Mouse (Mus musculus) left cerebral cortex, adult 8-10 months (tissue): ENCODE measurements around the gene Clec4b2. TPM values are rescaled to one million over a fixed set of nuclear protein-coding genes. Genes with fewer than 3 reads are reported as not detected.

Experiments used
- total RNA-seq, 4 experiments: library from RNA; stranded (reverse); gene quantifications; 2 replicates each; pipeline ENCODE4 v1.2.4; 2022

Gene Clec4b2
- total RNA-seq, 4 experiments from 2014 or later: not detected

Other genes starting within 250 kb of the Clec4b2 start
- 1 to 10 TPM; 1.1 to 2.9 (median 1.5) TPM for gene Clec4a3, start 220.4 kb upstream of the Clec4b2 start, total RNA-seq
- not detected for gene Clec4a4, start 182.5 kb upstream of the Clec4b2 start, total RNA-seq
- not detected for gene Clec4b1, start 122.9 kb upstream of the Clec4b2 start, total RNA-seq
- gene Clec4a2, start 66.5 kb upstream of the Clec4b2 start, total RNA-seq: 1 to 10 TPM; 1.0 to 2.5 (median 2.0) TPM
- gene Clec4n, start 57.0 kb downstream of the Clec4b2 start, total RNA-seq: not detected
- not detected for gene Clec4d, start 89.2 kb downstream of the Clec4b2 start, total RNA-seq
- gene Clec4e, start 117.0 kb downstream of the Clec4b2 start, total RNA-seq: not detected
- gene Vmn2r19, start 135.4 kb downstream of the Clec4b2 start, total RNA-seq: not detected
- not detected for gene Vmn2r20, start 245.2 kb downstream of the Clec4b2 start, total RNA-seq